Mouse (Mus musculus) brain, embryonic 14.5 days (tissue): ENCODE data around the gene Baz2b.

Source experiments
- CTCF ChIP-seq: fragments of 200-500 bp; IDR thresholded peaks from 2 replicates; pipeline ENCODE4 v1.5.1; 2012; ENCODE audit warnings: inconsistent platforms, mild to moderate bottlenecking, moderate library complexity, borderline replicate concordance; ENCODE audit not compliant: insufficient read depth, insufficient read length; ENCODE audit errors: extremely low read depth
- POLR2A ChIP-seq: fragments of 200-500 bp; IDR thresholded peaks from 2 replicates; pipeline ENCODE4 v1.6.1; 2012; ENCODE audit warnings: mild to moderate bottlenecking, inconsistent platforms, borderline replicate concordance; ENCODE audit not compliant: poor library complexity, insufficient read depth, insufficient read length, severe bottlenecking; ENCODE audit errors: extremely low read depth

DNA sequence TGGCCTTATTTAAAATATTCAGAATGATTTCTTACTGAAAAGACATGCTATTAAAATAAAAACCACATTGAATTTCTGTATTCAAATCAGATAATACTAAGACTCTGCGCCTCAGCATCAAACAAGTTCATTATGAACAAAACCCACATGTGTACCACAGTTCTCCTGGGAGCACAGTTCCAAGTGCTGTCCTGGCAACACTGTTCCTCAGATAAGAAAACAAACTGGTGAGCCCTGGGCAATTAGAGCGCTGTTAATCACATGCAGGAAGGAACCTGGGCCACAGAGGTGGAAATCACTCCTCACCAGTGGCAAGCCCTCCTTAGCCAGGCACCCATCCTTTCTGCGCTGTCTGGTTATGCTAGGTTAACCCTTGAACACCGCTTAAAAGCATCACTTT is 332.3 kb downstream of the Baz2b start:
- TF ChIP-seq CTCF (no peak), POLR2A (no peak)
